Mouse (Mus musculus) liver, embryonic 14.5 days (tissue): Measurements from ENCODE around the gene Gnptab.

Experiments used
- CTCF ChIP-seq: IDR thresholded peaks from 2 replicates; pipeline ENCODE4 v1.5.1; 2016; ENCODE audit warnings: antibody characterized with exemption, low read depth, control low read depth
- EP300 ChIP-seq: IDR thresholded peaks from 2 replicates; pipeline ENCODE4 v1.6.1; 2016; ENCODE audit warnings: antibody characterized with exemption, low read depth

GRCm38 (mm10) chr10:88492658-88493057 is 113.7 kb downstream of the Gnptab start:
- no peak for TF ChIP-seq CTCF
- no peak for TF ChIP-seq EP300
